Mouse (Mus musculus): ENCODE data around the gene Olfr152.

The Olfr152 gene

DNA sequence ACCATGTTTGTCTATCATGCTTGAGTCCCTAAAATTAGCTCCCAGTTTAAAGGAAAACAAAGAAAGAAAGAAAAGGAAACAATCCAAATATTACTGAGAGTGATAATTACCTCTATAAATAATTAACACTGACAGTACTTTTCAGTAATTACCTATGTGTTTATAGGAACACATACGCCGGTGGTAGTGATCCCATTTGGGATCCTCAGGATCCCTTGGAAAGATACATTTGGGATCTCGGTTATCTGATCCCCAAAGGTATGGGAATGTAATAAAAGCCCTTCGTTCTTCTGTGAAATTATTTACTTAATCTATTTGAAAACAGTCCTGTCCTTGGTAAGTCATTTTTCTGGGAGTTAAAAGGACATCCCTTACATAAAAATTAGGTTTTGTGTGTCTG lies at the start of gene Olfr152:
Gene Olfr152, plus strand, starts transcription at position 301 of the 400 bp plus-strand sequence.
- DNase-seq (ENCODE audit: low spot score): no peak

DNA sequence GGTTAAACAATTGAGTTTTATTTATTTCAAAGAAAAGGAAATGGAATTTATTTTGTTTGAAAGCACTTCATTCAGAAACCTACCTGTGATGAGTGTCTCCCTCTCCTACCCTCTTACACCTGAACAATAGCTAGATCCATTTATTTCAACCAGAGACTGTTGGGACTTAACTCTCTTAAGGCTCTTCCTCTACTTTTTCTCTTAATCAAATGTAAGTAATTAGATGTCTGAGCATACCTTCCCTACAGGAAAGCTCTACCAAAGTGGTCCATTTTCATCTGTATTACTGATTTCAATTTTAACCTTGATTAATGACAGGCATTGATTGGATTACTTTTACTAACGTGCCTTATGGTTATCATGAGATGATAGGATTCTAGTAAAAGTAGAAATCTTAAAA lies 39.4 kb upstream of the Olfr152 start, which contains the start of gene Olfr1138:
Gene Olfr1138, minus strand, starts transcription at position 101 of the 400 bp plus-strand sequence.
- DNase-seq (ENCODE audit: low spot score): no peak

GRCm38 (mm10) chr2:87743452-87743851 lies 35.8 kb upstream of the Olfr152 start, which contains the start of gene Olfr1140:
Gene Olfr1140 (plus strand): TSS chr2:87743752.
- no peak for DNase-seq (ENCODE audit: low spot score)

- DNase-seq (ENCODE audit: low spot score): no peak
These were observed 25.4 kb upstream of the Olfr152 start, which contains the start of gene Olfr1141 for GRCm38 (mm10) chr2:87753891-87754290. Gene Olfr1141 (minus strand): TSS chr2:87753991.

DNA sequence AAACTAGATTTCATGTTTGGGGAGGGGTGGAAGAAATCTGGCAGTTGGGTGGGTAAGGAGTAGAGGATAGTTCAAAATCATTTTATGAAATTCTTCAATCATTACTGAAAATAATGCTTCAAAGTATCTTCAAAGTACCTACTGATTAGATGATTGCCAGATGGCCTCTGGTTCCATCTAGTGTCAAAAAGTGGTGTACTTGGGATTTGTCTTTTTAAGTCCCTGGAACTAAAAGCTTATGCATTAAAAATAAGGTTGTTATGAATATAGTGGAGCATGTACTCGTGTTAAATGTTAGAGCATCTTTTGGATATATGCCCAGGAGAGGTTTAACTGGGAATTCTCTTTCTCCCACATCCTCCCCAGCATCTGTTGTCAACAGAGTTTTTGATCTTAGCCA lies 3.1 kb upstream of the Olfr152 start:
- no peak for DNase-seq (ENCODE audit: low spot score)

- no peak for DNase-seq (ENCODE audit: low spot score)
These were observed 21.0 kb downstream of the Olfr152 start, which contains the start of gene Olfr1143 for GRCm38 (mm10) chr2:87800292-87800691. Gene Olfr1143 (plus strand): TSS chr2:87800592.

- DNase-seq (ENCODE audit: low spot score): no peak
These were observed 30.2 kb downstream of the Olfr152 start, which contains the start of gene Olfr1145 for GRCm38 (mm10) chr2:87809522-87809921. Gene Olfr1145 (plus strand): TSS chr2:87809822.

- no peak for DNase-seq (ENCODE audit: low spot score)
These were observed 51.0 kb downstream of the Olfr152 start, which contains the start of gene Olfr1148 for GRCm38 (mm10) chr2:87830233-87830632. Gene Olfr1148 (plus strand): TSS chr2:87830533.

All from testis, postnatal 14 days (tissue).